Mouse (Mus musculus) liver (tissue): ENCODE measurements around the gene Defb20.

Source experiments
- DNase-seq: peaks from one replicate; pipeline ENCODE4 v3.0.0-alpha.2; 2020; ENCODE audit warnings: mixed read lengths

Defb20 gene

DNA sequence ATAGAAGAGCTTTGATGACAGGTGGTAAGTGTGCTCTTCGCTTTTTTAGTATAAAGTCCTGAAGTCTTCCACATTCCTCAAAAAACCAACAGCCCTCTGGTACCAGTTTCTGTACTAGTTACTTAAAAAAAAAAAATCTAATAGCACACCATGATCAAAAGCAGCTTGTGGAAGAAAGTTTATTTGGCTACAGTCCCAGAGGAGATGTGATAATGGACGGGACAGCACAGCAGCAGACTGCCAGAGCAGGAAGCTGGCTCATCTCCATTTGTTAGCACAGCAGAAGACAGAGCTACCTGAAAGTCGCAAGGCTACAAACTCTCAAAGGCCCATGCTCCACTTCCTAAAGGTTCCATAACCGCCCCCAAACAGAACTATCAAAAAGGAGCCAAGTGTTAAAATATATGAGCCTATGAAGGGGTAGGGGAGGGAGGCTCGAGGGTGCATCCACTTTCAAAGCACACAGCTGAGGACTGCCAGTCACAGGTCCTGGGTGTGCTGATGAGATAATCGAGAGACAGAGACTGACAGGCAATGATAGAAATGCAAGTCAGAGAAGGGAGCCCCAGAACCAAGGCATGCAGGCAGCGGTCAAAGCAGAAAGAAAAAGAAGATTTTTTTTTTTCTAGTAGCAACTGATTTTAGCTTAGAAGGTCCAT is 23.5 kb downstream of the Defb20 start:
- DNase-seq = no peak

DNA sequence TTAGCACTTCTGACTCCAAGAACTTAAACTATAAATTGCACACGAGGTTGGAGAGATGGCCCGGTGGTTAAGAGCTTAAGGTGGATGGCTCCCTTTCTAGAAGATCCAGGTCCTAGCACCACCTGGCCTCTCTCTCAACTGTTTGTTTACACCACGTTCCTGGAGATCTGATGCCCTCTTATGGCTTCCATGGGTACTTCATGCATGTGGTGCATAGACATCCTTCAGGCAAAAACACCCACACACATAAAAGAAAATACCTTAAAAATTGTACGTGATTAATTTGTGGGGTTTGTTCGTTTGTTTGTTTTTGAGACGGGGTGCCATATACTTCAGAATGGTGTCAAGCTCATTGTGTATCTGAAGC is 24.0 kb downstream of the Defb20 start:
- DNase-seq = no peak

DNA sequence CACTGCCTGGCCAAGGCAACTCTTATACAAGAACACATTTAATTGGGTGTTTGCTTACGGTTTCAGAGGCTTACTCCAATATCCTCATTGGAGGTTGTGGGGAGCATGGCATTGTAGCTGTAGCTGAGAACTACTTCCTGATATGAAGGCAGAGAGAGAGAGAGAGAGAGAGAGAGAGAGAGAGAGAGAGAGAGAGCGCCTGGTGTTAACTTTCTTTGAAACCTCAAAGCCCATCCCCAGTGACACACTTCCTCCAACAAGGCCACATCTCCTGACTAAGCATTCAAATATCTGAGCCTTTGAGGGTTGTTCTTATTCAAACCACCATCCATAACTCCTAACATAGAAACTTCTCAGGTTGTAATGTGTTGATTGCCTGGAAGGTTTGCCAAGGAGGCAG is 27.1 kb downstream of the Defb20 start:
- no peak for DNase-seq

DNA sequence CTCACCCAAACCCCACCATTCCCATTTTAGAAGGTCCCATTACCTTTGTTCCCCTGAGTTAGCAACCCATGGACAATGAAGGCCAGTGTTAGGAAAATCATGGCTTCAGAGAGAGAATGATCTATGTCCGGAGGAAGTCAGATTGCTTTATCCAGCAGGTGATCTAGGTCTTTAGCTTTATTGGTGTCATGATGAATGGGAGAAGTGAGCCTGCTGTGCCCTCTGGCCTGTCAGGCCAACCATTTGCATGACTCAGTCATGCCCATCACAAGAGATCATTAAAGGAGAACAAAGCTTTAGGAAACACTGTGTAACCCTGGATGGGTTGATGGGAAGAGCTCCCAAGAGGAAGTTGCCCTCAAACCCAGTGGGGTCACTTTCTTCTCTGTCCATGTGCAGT is 34.7 kb downstream of the Defb20 start, which contains the start of gene Defb26:
Defb26 (minus strand) TSS at position 101 of the 400 bp plus-strand sequence.
- no peak for DNase-seq

DNA sequence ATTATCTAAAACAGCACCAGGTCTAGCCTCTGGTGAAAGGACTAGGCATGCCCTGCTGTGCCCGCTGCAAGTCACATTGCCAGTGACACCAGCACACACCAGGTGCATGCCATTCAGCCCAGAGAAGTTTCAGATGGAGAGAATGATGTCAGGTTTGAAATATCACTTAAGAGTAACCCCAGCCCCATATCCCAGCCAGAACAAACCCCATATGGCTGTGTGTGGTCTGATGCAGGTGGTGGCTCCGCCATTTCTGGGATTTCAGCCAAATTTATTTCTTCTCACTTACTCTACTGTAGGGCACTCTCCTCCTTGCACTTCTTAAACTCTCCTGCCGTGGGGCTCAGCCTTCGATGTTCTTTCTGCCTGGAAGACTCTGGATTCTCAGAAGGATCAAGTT is 39.2 kb downstream of the Defb20 start:
- no peak for DNase-seq

DNA sequence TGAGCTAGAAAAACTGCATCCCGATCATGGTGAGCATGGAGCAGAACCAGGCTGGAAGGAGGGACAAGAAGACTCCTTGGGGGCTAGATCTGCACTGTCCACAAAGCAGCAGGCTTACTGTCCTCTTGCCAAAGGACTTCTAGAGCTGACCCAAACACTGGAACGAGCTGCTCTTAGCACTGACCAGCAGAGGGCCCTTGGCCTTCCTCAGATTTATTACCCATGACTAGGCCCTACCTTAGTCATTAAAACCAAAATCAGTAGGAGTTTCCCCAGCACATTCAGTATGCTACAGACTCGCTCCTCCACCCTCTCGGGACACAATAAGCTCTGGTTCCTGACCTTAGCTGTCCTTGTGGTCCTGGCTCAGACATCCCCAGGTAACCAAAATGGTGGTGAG is 41.1 kb downstream of the Defb20 start, which contains the start of gene Defb28:
Defb28 (plus strand) TSS at position 275 of the 400 bp plus-strand sequence.
- no peak for DNase-seq
